Mouse (Mus musculus) hindbrain, embryonic 11.5 days (tissue): ENCODE measurements around the gene Cdkl2. TPM values are rescaled to one million over a fixed set of nuclear protein-coding genes. Genes with fewer than 3 reads are reported as not detected.

Source experiments
- ATAC-seq: fragments of 200-750 bp; cut with Nextera tagmentation; 2 replicates; pipeline ENCODE4 v1.8.0; 2017; ENCODE audit warnings: mild to moderate bottlenecking, moderate TSS enrichment, moderate library complexity; ENCODE audit not compliant: low FRiP score
- DNase-seq: peaks from one replicate; pipeline ENCODE4 v3.0.0-alpha.2; 2015; ENCODE audit warnings: low spot score
- H3K27ac ChIP-seq: fragments of 300-500 bp; sonication (generic); 2 replicates; pipeline ENCODE4 v1.5.1; 2014; ENCODE audit warnings: mild to moderate bottlenecking, low read depth, low read length
- H3K27me3 ChIP-seq: fragments of 300-500 bp; sonication (generic); 2 replicates; pipeline ENCODE4 v1.6.1; 2014; ENCODE audit warnings: mild to moderate bottlenecking, low read length, moderate library complexity, mixed read lengths; ENCODE audit not compliant: control insufficient read depth, insufficient read depth
- H3K36me3 ChIP-seq: fragments of 300-500 bp; sonication (generic); 2 replicates; pipeline ENCODE4 v1.6.1; 2014; ENCODE audit warnings: mild to moderate bottlenecking, low read length, moderate library complexity, mixed read lengths; ENCODE audit not compliant: control insufficient read depth, insufficient read depth
- H3K4me1 ChIP-seq: fragments of 300-500 bp; sonication (generic); replicated peaks from 2 replicates; pipeline ENCODE4 v1.6.1; 2014; ENCODE audit warnings: low read length, mixed read lengths; ENCODE audit not compliant: control insufficient read depth, insufficient read depth
- H3K4me2 ChIP-seq: fragments of 300-500 bp; sonication (generic); replicated peaks from 2 replicates; pipeline ENCODE4 v1.6.1; 2014; ENCODE audit warnings: mild to moderate bottlenecking, low read depth, low read length
- H3K4me3 ChIP-seq: fragments of 300-500 bp; sonication (generic); 2 replicates; pipeline ENCODE4 v1.5.1; 2014; ENCODE audit warnings: low read depth, low read length
- H3K9ac ChIP-seq: fragments of 300-500 bp; sonication (generic); 2 replicates; pipeline ENCODE4 v1.6.1; 2014; ENCODE audit warnings: low read depth, low read length
- H3K9me3 ChIP-seq: fragments of 300-500 bp; sonication (generic); 2 replicates; pipeline ENCODE4 v1.6.1; 2016; ENCODE audit warnings: low read length; ENCODE audit not compliant: control insufficient read depth
- WGBS: fragments of 180-500 bp; shearing (Covaris S2); extraction: QIAGEN DNeasy Blood & Tissue Kit; methylation state at CpG from one replicate; pipeline ENCODE4 v1.1.7; 2014; 5-methylcytosine and 5-hydroxymethylcytosine counted together
- polyA plus RNA-seq: library from polyadenylated mRNA; unstranded; fragments of >200 nt; fragmentation: Nextera tagmentation; extraction: Ambion mirVana; gene quantifications from 2 replicates; pipeline ENCODE4 v1.2.1, GENCODE M21; 2014

The Cdkl2 gene
- polyA plus RNA-seq, 1 experiment from 2014 or later: 1.7 TPM

- ATAC-seq (no peak), DNase-seq (no peak)
- Histone ChIP-seq H3K9ac (no peak overlapping the region), H3K4me3 (no peak overlapping the region), H3K27ac (no peak overlapping the region), H3K4me2 (no peak overlapping the region), H3K9me3 (no peaks in the 10 kb centered on the region), H3K27me3 (no peaks in the 10 kb centered on the region), H3K36me3 (no peaks in the 10 kb centered on the region), H3K4me1 (no peaks in the 10 kb centered on the region)
- WGBS: 68% methylated on average over 1 of the region's 1 CpGs
Measured at GRCm38 (mm10) chr5:92079304-92079703, 35.6 kb upstream of the Cdkl2 start.

- no peaks in the 10 kb centered on the region for H3K27me3 ChIP-seq
- H3K36me3 ChIP-seq: no peaks in the 10 kb centered on the region
- H3K9me3 ChIP-seq: no peaks in the 10 kb centered on the region
- ATAC-seq: no peak
- no peak for DNase-seq
- H3K4me1 ChIP-seq: no peaks in the 10 kb centered on the region
- no peak overlapping the region for H3K9ac ChIP-seq
- no peak overlapping the region for H3K4me2 ChIP-seq
- H3K4me3 ChIP-seq: no peak overlapping the region
- no peak overlapping the region for H3K27ac ChIP-seq
Measured at GRCm38 (mm10) chr5:92078751-92079150, 35.1 kb upstream of the Cdkl2 start.

- Histone ChIP-seq H3K9me3 (no peaks in the 10 kb centered on the region), H3K36me3 (0 out of 2 replicates have a peak, but pooled peaks cover 3% of the 10 kb centered on the region), H3K9ac (no peak overlapping the region), H3K4me2 (no peak overlapping the region), H3K4me3 (no peak overlapping the region), H3K4me1 (no peaks in the 10 kb centered on the region), H3K27ac (no peak overlapping the region), H3K27me3 (no peaks in the 10 kb centered on the region)
- ATAC-seq: no peak
- no peak for DNase-seq
- 86% methylated on average over 1 of the region's 1 CpGs for WGBS
Measured at GRCm38 (mm10) chr5:92076273-92076672, 32.6 kb upstream of the Cdkl2 start.

GRCm38 (mm10) chr5:92074061-92074460 lies 30.4 kb upstream of the Cdkl2 start:
- Histone ChIP-seq H3K9me3 (no peaks in the 10 kb centered on the region), H3K4me3 (no peak overlapping the region), H3K4me1 (no peaks in the 10 kb centered on the region), H3K27me3 (no peaks in the 10 kb centered on the region), H3K36me3 (0 out of 2 replicates have a peak, but pooled peaks cover 3% of the 10 kb centered on the region), H3K27ac (no peak overlapping the region), H3K4me2 (no peak overlapping the region), H3K9ac (no peak overlapping the region)
- WGBS: 93% methylated on average over 14 of the region's 14 CpGs
- ATAC-seq (no peak), DNase-seq (no peak)

- no peak for DNase-seq
- no peak overlapping the region for H3K4me3 ChIP-seq
- H3K9me3 ChIP-seq: no peaks in the 10 kb centered on the region
- no peak for ATAC-seq
- over 99% methylated on average over 2 of the region's 2 CpGs for WGBS
- H3K9ac ChIP-seq: no peak overlapping the region
- 0 out of 2 replicates have a peak, but pooled peaks cover 8% of the 10 kb centered on the region for H3K36me3 ChIP-seq
- no peaks in the 10 kb centered on the region for H3K4me1 ChIP-seq
- no peak overlapping the region for H3K27ac ChIP-seq
- H3K27me3 ChIP-seq: no peaks in the 10 kb centered on the region
- no peak overlapping the region for H3K4me2 ChIP-seq
Measured at GRCm38 (mm10) chr5:92063192-92063591, 19.5 kb upstream of the Cdkl2 start.

- Histone ChIP-seq H3K4me1 (no peaks in the 10 kb centered on the region), H3K4me2 (no peak overlapping the region), H3K27me3 (no peaks in the 10 kb centered on the region), H3K27ac (no peak overlapping the region), H3K36me3 (0 out of 2 replicates have a peak, but pooled peaks cover 2% of the 10 kb centered on the region), H3K9me3 (no peaks in the 10 kb centered on the region), H3K9ac (no peak overlapping the region), H3K4me3 (no peak overlapping the region)
- DNase-seq (no peak), ATAC-seq (no peak)
- 94% methylated on average over 6 of the region's 6 CpGs for WGBS
Measured at GRCm38 (mm10) chr5:92052866-92053265, 9.2 kb upstream of the Cdkl2 start.

- H3K9ac ChIP-seq: no peak overlapping the region
- no peak overlapping the region for H3K4me2 ChIP-seq
- H3K27me3 ChIP-seq: no peaks in the 10 kb centered on the region
- DNase-seq (no peak), ATAC-seq (no peak)
- no peaks in the 10 kb centered on the region for H3K4me1 ChIP-seq
- no peak overlapping the region for H3K27ac ChIP-seq
- H3K9me3 ChIP-seq: no peaks in the 10 kb centered on the region
- 85% methylated on average over 3 of the region's 3 CpGs for WGBS
- 0 out of 2 replicates have a peak, but pooled peaks cover 2% of the 10 kb centered on the region for H3K36me3 ChIP-seq
- H3K4me3 ChIP-seq: no peak overlapping the region
Measured at GRCm38 (mm10) chr5:92050419-92050818, 6.7 kb upstream of the Cdkl2 start.

- H3K9me3 ChIP-seq: no peaks in the 10 kb centered on the region
- DNase-seq: peak; percentile 87
- H3K27me3 ChIP-seq: no peaks in the 10 kb centered on the region; the same call in 1 of the 2 replicates
- peak overlapping the region; percentile 61 for H3K4me3 ChIP-seq
- no peak overlapping the region for H3K27ac ChIP-seq
- H3K36me3 ChIP-seq: no peaks in the 10 kb centered on the region
- H3K4me2 ChIP-seq: peak overlapping the region; percentile 98
- H3K4me1 ChIP-seq: no peaks in the 10 kb centered on the region
- ATAC-seq: peak; percentile 99
- H3K9ac ChIP-seq: peak overlapping the region; percentile 56
- under 1% methylated on average over 66 of the region's 68 CpGs for WGBS
Measured at GRCm38 (mm10) chr5:92042377-92043348, 1.0 kb downstream of the Cdkl2 start.

GRCm38 (mm10) chr5:92019960-92020359 lies 23.7 kb downstream of the Cdkl2 start:
- Histone ChIP-seq H3K36me3 (no peaks in the 10 kb centered on the region), H3K9ac (no peak overlapping the region), H3K4me3 (no peak overlapping the region), H3K27ac (no peak overlapping the region), H3K27me3 (no peaks in the 10 kb centered on the region), H3K4me2 (no peak overlapping the region), H3K9me3 (no peaks in the 10 kb centered on the region), H3K4me1 (no peaks in the 10 kb centered on the region)
- 77% methylated on average over 2 of the region's 2 CpGs for WGBS
- DNase-seq: no peak
- ATAC-seq: no peak
